Mouse (Mus musculus): ENCODE measurements around the gene Nav3.

Gene Nav3

GRCm38 (mm10) chr10:109684109-109685056 lies 771.6 kb downstream of the Nav3 start:
- peak; percentile 68 for DNase-seq (ENCODE audit: low spot score)

DNA sequence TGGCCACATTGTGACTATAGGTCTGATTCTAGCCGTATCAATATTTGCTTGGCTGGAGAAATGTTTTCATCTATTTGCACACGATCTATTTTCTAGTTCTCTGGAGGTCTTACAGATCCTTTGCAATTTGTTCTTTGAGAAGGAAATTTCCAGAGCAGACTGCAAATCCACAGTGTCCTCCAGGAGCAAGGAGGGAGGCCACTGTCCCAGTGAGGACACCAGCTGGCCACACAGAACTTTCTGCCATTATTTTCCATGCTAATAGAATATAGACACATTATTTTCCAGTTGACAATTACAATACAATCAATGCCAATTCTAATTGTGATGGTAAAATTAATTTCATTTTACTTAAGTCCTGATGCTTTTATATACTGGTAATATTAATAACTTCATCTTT lies 783.1 kb downstream of the Nav3 start:
- DNase-seq (ENCODE audit: low spot score): no peak

DNA sequence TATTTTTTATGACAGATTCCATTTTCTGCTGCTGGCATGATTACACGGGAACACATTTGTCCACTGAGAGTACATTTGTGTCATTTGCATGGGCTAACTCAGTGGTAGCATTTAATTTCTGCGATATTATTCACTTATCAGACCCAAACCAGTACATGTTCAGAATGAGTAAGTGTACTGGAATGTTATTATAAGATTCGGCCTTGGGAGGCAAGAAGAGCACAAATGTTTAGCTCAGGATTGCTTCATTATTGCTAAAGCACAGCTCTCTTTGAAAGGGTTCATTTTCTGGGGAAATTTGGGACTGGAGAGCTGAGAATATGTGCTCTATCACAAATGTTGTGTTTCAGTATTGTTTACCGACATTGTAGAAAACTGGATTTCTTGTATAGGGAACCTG lies 788.6 kb downstream of the Nav3 start:
- no peak for DNase-seq (ENCODE audit: low spot score)

GRCm38 (mm10) chr10:109664629-109665317 lies 791.2 kb downstream of the Nav3 start:
- DNase-seq (ENCODE audit: low spot score): peak; percentile 90

DNA sequence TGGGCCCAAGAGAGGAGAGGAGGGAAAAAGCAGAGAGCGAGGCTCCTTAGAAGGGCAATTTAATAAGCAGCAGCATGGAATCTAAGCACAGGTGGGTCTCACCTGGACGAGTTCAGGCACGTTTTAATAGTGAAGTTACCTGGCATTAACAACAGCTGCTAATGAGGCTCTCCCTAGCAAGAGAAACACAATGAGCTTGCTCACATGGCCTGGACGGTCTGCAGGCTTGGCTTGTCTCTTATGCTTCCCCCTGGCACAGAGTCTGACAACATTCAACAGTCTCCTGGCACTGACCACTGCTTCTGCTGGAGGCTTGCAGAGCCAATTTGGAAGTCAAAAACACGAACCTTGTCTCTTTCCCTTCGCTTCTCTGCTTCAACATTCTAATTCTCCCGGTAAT lies 804.5 kb downstream of the Nav3 start:
- DNase-seq (ENCODE audit: low spot score): no peak

DNA sequence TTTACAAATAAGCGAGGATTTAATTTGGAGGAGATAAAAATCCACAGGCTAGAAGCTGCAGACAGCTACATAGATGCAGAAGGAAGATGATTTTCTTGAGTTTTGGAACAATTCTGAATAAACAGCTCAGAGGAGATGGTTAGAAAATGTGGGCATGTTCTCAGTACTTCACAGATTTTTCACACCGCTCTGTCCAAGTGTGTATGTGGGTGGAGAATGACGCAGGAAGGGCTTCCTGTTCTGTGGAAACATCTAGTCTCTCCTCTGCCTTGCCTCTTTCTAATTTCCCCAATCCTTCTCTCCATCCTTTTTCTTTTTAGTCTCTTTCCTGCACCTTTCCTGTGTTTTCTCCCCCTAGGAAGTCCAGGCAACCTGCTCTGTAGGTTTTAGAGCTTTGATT lies 812.4 kb downstream of the Nav3 start:
- DNase-seq (ENCODE audit: low spot score): peak; percentile 51

- DNase-seq (ENCODE audit: low spot score): peak; percentile 39
Measured at GRCm38 (mm10) chr10:109641806-109642205, 814.2 kb downstream of the Nav3 start.

- DNase-seq (ENCODE audit: low spot score): no peak
Measured at GRCm38 (mm10) chr10:109637702-109638101, 818.3 kb downstream of the Nav3 start.

All from layer of hippocampus, adult 11-12 months (tissue).